ENCODE assay signal across 9 mouse cellular contexts in the genomic region with DNA sequence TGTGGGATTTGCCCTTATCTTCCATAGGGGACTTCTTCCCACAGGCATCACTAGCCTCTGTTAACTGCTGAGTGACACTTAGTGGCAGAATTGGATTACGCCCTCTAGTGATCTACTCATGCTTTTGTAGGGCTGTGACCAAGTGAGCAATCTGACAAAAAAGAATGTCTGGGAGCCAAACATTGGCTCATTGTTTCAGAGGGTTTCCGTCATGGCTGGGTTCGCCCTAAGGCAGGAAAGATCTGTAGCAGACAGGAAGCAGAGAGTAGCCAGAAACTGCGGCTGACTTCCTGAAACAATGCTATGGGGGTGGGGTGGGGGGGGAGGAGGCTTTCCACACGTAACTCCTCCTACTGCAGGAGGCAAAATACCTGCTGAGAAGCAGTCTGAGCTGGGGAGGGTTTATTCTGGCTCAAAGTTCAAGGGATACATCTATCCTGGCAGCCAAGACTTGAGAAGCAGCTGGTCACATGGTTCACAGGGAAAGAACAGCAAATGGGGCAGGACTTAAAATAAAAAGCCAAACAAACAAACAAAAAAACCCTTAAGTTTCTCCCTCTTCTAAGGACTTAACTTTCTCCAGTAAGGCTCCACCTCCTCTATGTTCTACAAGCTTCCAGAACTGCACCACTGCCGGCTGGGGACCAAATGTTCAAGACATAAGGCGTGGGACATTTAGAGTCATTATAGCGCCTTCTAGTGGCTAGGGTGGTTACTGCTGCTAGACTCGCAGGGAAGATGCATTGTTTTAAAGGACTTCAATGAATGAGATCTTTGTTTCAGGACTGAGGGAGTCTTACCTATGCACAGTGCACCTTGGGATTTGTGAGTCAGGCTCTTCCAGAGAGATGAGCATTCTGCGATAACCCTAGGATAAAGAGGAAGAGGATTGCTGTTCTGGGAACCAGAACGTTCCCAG.
DNase-seq lines count a peak whose midpoint lies in the region; ATAC-seq and TF ChIP-seq lines count a peak whose summit lies in the region.
"Had no signal": no experiment of that assay in that cellular context is flagged by ENCODE, and none has a peak within 500 bp of the region (broad histone marks: within the 10 kb centered on the region; RNA-seq: fewer than 3 reads in every experiment).

No protein-coding gene starts in this region.

- H3K4me3 ChIP-seq in heart, postnatal 0 days (ENCODE audit: low read depth, low read length), result no peak overlapping the region
- H3K4me3 ChIP-seq in heart, embryonic 11.5 days (ENCODE audit: low read depth, low read length), result no peak overlapping the region
- H3K4me3 ChIP-seq: stomach, embryonic 15.5 days had no signal

- no peak for DNase-seq in heart, postnatal 0 days (ENCODE audit: low spot score)
- DNase-seq in 416B (ENCODE audit: low read depth), result peak; percentile 19
- DNase-seq in WW6 (ENCODE audit: low read depth, low spot score), result peak; percentile 45
- peak; percentile 50 for DNase-seq in kidney, adult 9 months
- no peak for DNase-seq in frontal cortex, postnatal 14 days (ENCODE audit: low spot score in 2 of 2)
- no peak for DNase-seq in spleen, adult 18-20 months
- DNase-seq in right cerebral cortex, adult 2 months (ENCODE audit: low spot score in 2 of 2), result no peak

- no peaks in the 10 kb centered on the region for H3K27me3 ChIP-seq in heart, postnatal 0 days (ENCODE audit: control insufficient read depth, insufficient read depth, low read length)
- H3K27me3 ChIP-seq in heart, embryonic 11.5 days (ENCODE audit: control insufficient read depth, insufficient read depth, low read length), result peaks cover 4% of the 10 kb centered on the region; the same call in 1 of the 2 replicates
- H3K27me3 ChIP-seq: stomach, embryonic 15.5 days had no signal

- H3K36me3 ChIP-seq in heart, postnatal 0 days (replicated peaks; ENCODE audit: control insufficient read depth, insufficient read depth, low read length), result no peaks in the 10 kb centered on the region
- H3K36me3 ChIP-seq in heart, embryonic 11.5 days (ENCODE audit: control insufficient read depth, insufficient read depth, low read length), result no peaks in the 10 kb centered on the region
- H3K36me3 ChIP-seq: stomach, embryonic 15.5 days had no signal

- H3K4me1 ChIP-seq in heart, postnatal 0 days (ENCODE audit: control insufficient read depth, insufficient read depth), result no peaks in the 10 kb centered on the region
- peaks cover 3% of the 10 kb centered on the region; the same call in 1 of the 2 replicates for H3K4me1 ChIP-seq in heart, embryonic 11.5 days (ENCODE audit: control insufficient read depth, insufficient read depth, low read length)
- H3K4me1 ChIP-seq: stomach, embryonic 15.5 days had no signal

- TF ChIP-seq CTCF in heart, postnatal 0 days (IDR thresholded peaks at IDR 0.05; ENCODE audit: low read depth), result peak; percentile 41

- 48% methylated on average over 11 of the region's 11 CpGs for WGBS in heart, postnatal 0 days
- WGBS in heart, embryonic 11.5 days (ENCODE audit: insufficient replicate concordance), result 43% methylated on average over 11 of the region's 11 CpGs

- TF ChIP-seq EP300 in heart, postnatal 0 days (IDR thresholded peaks at IDR 0.05; ENCODE audit: low read depth), result no peak

- ATAC-seq in heart, postnatal 0 days (ENCODE audit: insufficient read depth, low read depth), result no peak
- no peak for ATAC-seq in heart, embryonic 11.5 days (replicated peaks; ENCODE audit: insufficient number of reproducible peaks, low FRiP score, low TSS enrichment)

- no peak overlapping the region for H3K27ac ChIP-seq in heart, postnatal 0 days (ENCODE audit: low read depth)
- no peak overlapping the region for H3K27ac ChIP-seq in heart, embryonic 11.5 days (ENCODE audit: low read depth, low read length)
- H3K27ac ChIP-seq: stomach, embryonic 15.5 days had no signal

- H3K4me2 ChIP-seq in heart, postnatal 0 days (ENCODE audit: low read depth, low read length), result no peak overlapping the region
- H3K4me2 ChIP-seq in heart, embryonic 11.5 days, result no peak overlapping the region
- H3K4me2 ChIP-seq: stomach, embryonic 15.5 days had no signal

- H3K9ac ChIP-seq in heart, postnatal 0 days (replicated peaks; ENCODE audit: low read depth, low read length), result no peak overlapping the region
- H3K9ac ChIP-seq in heart, embryonic 11.5 days (ENCODE audit: low read depth, low read length), result no peak overlapping the region
- H3K9ac ChIP-seq: stomach, embryonic 15.5 days had no signal

- no peaks in the 10 kb centered on the region for H3K9me3 ChIP-seq in heart, postnatal 0 days (replicated peaks; ENCODE audit: control insufficient read depth, low read length)
- H3K9me3 ChIP-seq in heart, embryonic 11.5 days (replicated peaks; ENCODE audit: control insufficient read depth, low read length), result no peaks in the 10 kb centered on the region
- H3K9me3 ChIP-seq: stomach, embryonic 15.5 days had no signal

Comparison
In these comparisons a context has a peak if more than half of its experiments do, and no peak if none do; other contexts are left out.
1. DNase-seq: peak in 416B (single experiment), WW6 (single experiment) and kidney, adult 9 months (single experiment); none in heart, postnatal 0 days (single experiment), frontal cortex, postnatal 14 days (0 of 2), spleen, adult 18-20 months (0 of 2) and right cerebral cortex, adult 2 months (0 of 2).